Mouse (Mus musculus) MN1 (cell line): ENCODE data around the gene Igsf3.
"Not testable (repeated sequence)": the region's sequence is repeated elsewhere in the genome, so short reads cannot be mapped to it uniquely, and the experiment has no call there.

Source experiments
- DNase-seq: peaks from one replicate; pipeline ENCODE4 v3.0.0-alpha.2; 2016; ENCODE audit warnings: low spot score

The Igsf3 gene

GRCm38 (mm10) chr3:101405495-101405894 lies 28.6 kb downstream of the Igsf3 start:
- DNase-seq: peak; percentile 50

- peak; percentile 18 for DNase-seq
These were observed 29.2 kb downstream of the Igsf3 start for GRCm38 (mm10) chr3:101406097-101406496.

GRCm38 (mm10) chr3:101407568-101407967 lies 30.7 kb downstream of the Igsf3 start:
- DNase-seq: no peak

- DNase-seq: no peak
These were observed 32.3 kb downstream of the Igsf3 start for GRCm38 (mm10) chr3:101408953-101409750.

GRCm38 (mm10) chr3:101410202-101410601 lies 33.3 kb downstream of the Igsf3 start:
- no peak for DNase-seq

GRCm38 (mm10) chr3:101410745-101411144 lies 33.9 kb downstream of the Igsf3 start:
- DNase-seq: no peak

GRCm38 (mm10) chr3:101411626-101412025 lies 34.7 kb downstream of the Igsf3 start:
- DNase-seq: no peak

- DNase-seq: no peak
These were observed 35.2 kb downstream of the Igsf3 start for GRCm38 (mm10) chr3:101412115-101412514.

- not testable (repeated sequence) for DNase-seq
These were observed 36.1 kb downstream of the Igsf3 start for GRCm38 (mm10) chr3:101413013-101413412.

- no peak for DNase-seq
These were observed 42.1 kb downstream of the Igsf3 start for GRCm38 (mm10) chr3:101418740-101419652.

- DNase-seq: no peak
These were observed 42.7 kb downstream of the Igsf3 start for GRCm38 (mm10) chr3:101419653-101419994.

- no peak for DNase-seq
These were observed 46.3 kb downstream of the Igsf3 start for GRCm38 (mm10) chr3:101423188-101423587.

- no peak for DNase-seq
These were observed 47.5 kb downstream of the Igsf3 start for GRCm38 (mm10) chr3:101424295-101424885.

- DNase-seq: no peak
These were observed 53.3 kb downstream of the Igsf3 start for GRCm38 (mm10) chr3:101429982-101430754.

- DNase-seq: no peak
These were observed 53.9 kb downstream of the Igsf3 start for GRCm38 (mm10) chr3:101430755-101431115.

- no peak for DNase-seq
These were observed 58.8 kb downstream of the Igsf3 start for GRCm38 (mm10) chr3:101435672-101436071.

- DNase-seq: peak; percentile 32
These were observed 59.6 kb downstream of the Igsf3 start for GRCm38 (mm10) chr3:101436469-101436868.

- peak; percentile 12 for DNase-seq
These were observed 60.2 kb downstream of the Igsf3 start for GRCm38 (mm10) chr3:101437021-101437563.

- peak; percentile 39 for DNase-seq
These were observed 66.5 kb downstream of the Igsf3 start for GRCm38 (mm10) chr3:101443265-101443881.

GRCm38 (mm10) chr3:101444437-101444836 lies 67.6 kb downstream of the Igsf3 start:
- no peak for DNase-seq

GRCm38 (mm10) chr3:101447239-101447638 lies 70.4 kb downstream of the Igsf3 start:
- no peak for DNase-seq
